Mouse (Mus musculus) lung, adult 2 months (tissue): Measurements from ENCODE around the gene Htr1f.

Experiments
- CTCF ChIP-seq: fragments of 200-500 bp; IDR thresholded peaks from 2 replicates; pipeline ENCODE4 v1.5.1; 2011; ENCODE audit warnings: mild to moderate bottlenecking, low read length, control low read depth; ENCODE audit not compliant: insufficient read depth
- POLR2A ChIP-seq: fragments of 200-500 bp; IDR thresholded peaks from 2 replicates; pipeline ENCODE4 v1.6.1; 2011; ENCODE audit warnings: low read depth, mild to moderate bottlenecking, control low read depth, low read length, borderline replicate concordance; ENCODE audit errors: extremely low read depth

DNA sequence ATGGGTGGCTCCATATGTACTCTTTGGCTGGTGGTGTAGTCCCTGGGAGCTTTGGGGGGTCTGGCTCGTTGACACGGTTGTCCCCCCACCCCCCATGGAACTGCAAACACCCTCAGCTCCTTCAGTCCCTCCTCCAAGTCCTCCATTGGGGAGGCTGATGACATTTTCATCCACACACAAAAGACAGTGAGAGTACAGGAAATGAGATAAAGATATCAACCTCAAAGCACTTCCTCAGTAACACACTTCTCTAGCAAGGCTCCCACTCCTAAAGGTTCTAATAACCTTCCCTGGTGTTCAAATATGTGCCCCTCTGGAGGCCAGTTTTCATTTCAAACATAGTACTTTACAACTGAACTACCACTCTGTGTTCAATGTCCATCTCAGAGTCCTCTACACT lies 118.6 kb downstream of the Htr1f start:
- TF ChIP-seq CTCF (no peak), POLR2A (no peak)
